Mouse (Mus musculus): ENCODE results near the gene Tsn.
A peak's percentile ranks its signal among the peaks of the same experiment; 100 is the strongest.

Tsn gene

GRCm38 (mm10) chr1:118311622-118312326 is at the start of gene Tsn:
TSS of gene Tsn (minus strand) at chr1:118311739.
- DNase-seq (ENCODE audit: low read depth, low spot score) = no peak

DNA sequence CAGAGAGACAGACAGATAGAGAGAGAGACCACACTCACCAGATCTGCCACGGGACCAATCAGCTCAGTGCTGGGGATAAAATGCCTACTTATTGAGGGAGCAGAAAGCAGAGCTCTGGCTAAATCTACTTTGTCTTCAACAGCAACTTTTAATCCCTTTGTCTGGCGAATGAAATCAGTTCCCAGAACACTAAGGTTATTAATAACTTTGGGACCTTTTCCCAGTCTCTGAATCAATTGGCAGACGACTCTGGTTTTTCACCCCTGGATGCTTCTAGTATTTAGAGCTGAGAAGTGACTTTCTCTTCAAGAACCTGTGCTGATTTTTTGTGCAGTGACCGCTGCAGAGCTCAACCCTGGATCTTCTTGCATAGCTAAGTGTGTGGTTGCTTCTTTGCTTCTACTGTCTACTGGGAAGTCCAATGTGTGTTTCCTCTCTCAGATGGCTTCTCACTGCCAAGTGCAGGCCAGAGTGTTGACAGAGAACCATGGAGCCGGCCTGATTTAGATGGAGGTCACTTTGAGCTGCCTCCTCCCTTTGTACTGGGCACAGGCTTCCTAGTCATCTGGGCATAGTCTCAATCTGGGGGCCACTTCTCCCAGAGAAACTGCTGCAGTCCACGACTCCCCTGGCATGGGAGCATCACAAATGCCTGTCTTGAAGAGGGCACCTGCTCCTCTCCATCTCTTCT is 47.7 kb upstream of the Tsn start:
- DNase-seq (ENCODE audit: low read depth, low spot score) = no peak

GRCm38 (mm10) chr1:118349922-118350321 is 38.4 kb upstream of the Tsn start:
- no peak for DNase-seq (ENCODE audit: low read depth, low spot score)

DNA sequence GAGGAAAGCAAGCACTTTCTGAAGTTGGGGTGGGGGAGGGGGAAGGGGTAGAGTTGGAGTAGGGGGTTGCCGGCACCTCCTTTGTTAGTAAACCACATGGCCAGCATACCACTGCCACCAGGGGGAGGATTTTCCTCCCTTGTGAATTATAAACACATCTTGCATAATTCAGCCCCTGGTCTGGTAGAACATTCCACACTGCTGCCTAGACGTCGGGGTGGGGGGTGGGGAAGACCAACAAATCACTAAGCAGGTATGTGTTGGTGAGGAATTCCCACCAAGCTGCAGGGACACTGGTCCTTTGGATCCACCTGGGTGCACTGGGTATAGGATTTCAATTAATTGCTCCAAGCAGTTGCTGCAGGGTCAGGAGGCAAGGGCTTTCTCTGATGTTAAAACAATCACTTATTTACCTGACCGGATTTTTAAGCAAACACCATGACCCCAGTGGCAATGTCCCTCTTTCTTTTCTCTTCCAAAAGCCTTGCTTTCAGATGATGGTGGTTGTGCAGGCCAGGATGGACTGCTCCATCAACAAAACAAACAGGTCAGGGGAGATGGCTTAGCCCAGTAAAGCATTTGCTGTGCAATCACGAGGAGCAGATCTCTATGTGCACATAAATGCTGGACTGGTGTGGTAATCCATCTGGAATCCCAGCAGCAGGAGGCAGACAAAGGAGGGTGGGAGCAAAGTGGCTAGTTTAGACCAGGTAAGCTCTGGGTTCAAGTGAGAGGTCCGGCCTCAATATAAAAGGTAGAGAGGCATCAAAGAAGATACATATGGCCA is 32.3 kb upstream of the Tsn start:
- no peak for DNase-seq (ENCODE audit: low read depth, low spot score)

- DNase-seq (ENCODE audit: low read depth, low spot score) = no peak
Observed at GRCm38 (mm10) chr1:118337921-118338320, 26.4 kb upstream of the Tsn start.

DNA sequence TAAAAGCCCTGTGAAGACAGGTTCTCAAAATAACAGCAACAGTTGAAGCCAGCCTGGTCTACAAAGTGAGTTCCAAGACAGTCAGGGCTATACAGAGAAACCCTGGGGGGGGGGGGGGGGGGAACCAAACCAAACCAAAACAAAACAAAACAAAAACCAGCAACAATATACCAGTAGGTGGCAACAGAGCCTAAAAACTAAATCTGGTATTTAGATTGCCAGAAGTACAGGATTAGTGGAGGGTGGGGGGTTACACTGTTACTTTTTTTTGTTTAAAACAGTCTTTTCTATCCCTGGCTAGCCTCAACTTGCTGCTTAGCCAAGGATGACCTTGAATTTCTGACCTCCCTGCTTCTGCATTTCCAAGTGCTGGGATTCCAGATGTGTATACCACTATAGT is 24.3 kb upstream of the Tsn start:
- DNase-seq (ENCODE audit: low read depth, low spot score) = no peak

- DNase-seq (ENCODE audit: low read depth, low spot score) = no peak
Observed at GRCm38 (mm10) chr1:118334749-118335713, 23.5 kb upstream of the Tsn start.

DNA sequence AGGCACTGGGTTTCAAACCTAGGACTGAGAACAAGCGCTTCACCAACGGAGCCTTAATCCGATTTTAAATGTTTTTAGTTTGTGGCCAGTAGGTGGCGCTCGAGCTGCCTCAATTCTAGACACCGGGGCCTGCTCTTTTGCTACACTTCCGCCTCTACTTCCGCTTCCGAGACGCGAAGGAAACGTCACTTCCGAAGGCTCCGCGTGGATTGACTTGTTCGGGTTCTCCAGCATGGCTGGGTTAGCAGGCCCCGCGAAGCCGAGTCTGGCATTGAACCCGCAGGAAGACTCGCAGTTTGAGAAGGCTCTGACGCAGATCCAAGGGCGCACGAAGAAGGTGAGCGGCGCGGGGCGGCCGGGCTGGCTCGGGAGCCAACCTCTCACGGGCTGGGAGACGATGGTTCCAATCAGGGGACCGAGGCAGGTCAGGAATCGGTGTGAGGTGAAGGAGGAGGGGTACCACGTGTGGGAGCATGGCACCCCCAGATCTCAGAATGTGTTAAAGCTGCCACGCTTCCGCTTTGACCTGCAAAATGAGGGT is 10.2 kb upstream of the Tsn start, which contains the start of gene Nifk:
TSS of gene Nifk (plus strand) at position 179 of the 541 bp plus-strand sequence.
- peak; percentile 97 for DNase-seq (ENCODE audit: low read depth, low spot score)

GRCm38 (mm10) chr1:118320696-118321095 is 9.2 kb upstream of the Tsn start:
- no peak for DNase-seq (ENCODE audit: low read depth, low spot score)

- peak; percentile 78 for DNase-seq (ENCODE audit: low read depth, low spot score)
Observed at GRCm38 (mm10) chr1:118310780-118311621, 538 bp downstream of the Tsn start.

DNA sequence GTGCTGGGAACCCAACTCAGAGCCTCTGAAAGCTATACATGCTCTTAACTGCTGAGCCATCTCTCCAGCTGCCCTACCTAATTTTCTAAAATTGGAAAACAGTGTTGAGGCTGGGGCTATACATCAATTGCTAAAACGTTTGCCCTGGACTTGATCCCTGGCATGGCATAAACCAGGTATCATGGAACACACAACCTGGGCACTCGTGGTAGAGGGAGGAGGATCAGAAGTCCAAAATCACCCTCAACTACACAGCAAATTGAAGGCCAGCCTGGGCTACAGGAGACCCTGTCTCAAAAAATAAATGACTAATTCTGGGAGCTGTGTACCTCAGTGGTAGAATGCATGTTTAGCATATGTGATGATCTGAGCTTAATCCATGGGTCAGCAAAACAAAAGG is 13.8 kb downstream of the Tsn start:
- no peak for DNase-seq (ENCODE audit: low read depth, low spot score)

GRCm38 (mm10) chr1:118296673-118297072 is 14.9 kb downstream of the Tsn start:
- DNase-seq (ENCODE audit: low read depth, low spot score) = no peak

GRCm38 (mm10) chr1:118294826-118295225 is 16.7 kb downstream of the Tsn start:
- no peak for DNase-seq (ENCODE audit: low read depth, low spot score)

DNA sequence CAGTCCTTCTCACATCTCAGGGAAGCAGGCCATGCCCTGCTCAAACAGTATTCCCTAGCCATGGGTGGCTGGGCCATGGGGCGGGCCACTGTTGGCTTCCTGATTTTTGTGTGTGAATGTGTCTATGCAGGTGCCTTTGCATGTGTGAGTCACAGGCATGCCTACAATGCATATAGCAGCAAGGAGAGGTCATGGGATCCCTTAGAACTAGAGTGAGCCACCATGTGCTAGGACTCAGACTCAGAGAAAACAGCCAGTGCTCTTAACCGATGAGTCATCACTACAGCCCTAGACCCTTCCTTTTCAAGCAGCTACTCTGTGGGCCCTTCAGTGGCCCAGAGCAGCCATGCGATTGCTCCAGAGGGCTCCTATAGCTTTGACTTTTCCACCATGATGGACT is 17.3 kb downstream of the Tsn start:
- DNase-seq (ENCODE audit: low read depth, low spot score) = no peak

DNA sequence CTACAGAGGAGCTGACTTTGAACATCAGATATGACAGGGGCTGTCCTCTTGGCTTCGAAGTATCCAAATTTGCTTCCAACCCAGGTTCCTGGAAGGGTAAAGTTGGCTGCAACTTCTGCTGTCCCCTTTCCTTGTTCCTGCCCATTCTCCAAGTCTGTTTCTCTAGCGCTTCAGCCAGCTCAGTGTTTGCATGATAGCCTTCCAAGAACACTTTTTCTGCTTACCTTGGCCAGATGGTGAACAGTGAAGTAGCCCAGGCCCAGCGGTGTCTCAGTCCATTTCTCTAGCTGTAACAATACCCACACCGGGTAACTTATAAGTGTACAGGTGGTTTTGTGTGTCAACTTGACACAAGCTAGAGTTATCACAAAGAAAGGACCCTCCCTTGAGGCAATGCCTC is 19.2 kb downstream of the Tsn start:
- DNase-seq (ENCODE audit: low read depth, low spot score) = no peak

GRCm38 (mm10) chr1:118275139-118275538 is 36.4 kb downstream of the Tsn start:
- DNase-seq (ENCODE audit: low read depth, low spot score) = peak; percentile 13

DNA sequence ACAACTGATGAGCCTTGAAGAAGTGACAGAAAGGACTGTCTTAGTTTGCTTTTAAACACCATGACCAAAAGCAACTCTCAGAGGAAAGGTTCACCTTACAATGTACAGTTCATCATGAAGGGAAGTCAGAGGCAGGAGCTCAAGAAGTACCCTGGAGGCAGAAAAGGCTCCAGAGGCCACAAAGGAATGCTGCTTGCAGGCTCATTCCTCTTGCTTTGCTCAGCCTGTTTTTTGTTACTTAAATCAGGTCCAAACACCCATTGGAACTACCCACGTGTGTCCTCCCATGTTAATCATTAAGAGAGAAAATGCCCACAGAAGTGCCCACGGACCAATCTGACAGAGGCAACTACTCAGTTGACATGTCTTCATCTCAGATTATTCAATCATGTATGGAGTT is 59.6 kb downstream of the Tsn start:
- no peak for DNase-seq (ENCODE audit: low read depth, low spot score)
